Mouse (Mus musculus): ENCODE results near the gene Dusp27.

Gene Dusp27

DNA sequence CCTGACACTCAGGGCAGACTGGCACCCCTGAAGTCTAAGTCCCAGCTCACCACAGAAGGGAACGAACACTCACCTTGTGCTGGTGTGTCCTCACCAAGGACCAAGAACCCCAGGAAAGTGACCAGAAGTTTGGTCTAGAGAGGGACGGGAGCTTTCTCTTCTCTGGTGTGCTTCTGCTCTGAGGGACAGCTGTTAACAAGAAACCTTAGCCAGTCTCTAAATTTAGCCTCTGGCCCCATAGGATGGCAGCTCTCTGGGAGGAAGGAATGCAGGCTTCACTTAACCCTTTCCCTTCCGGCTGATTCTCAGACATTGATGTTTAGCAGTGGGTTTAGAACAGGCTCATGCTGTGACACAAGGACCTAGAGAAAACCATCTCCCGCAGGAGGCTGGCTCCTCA, at the start of gene Dusp27:
Gene Dusp27, minus strand, starts transcription at position 204 of the 400 bp plus-strand sequence.
- DNase-seq = no peak

- DNase-seq = no peak
These were observed 45.9 kb upstream of the Dusp27 start for GRCm38 (mm10) chr1:166173621-166174020.

- no peak for DNase-seq
These were observed 45.3 kb upstream of the Dusp27 start for GRCm38 (mm10) chr1:166172992-166173391.

DNA sequence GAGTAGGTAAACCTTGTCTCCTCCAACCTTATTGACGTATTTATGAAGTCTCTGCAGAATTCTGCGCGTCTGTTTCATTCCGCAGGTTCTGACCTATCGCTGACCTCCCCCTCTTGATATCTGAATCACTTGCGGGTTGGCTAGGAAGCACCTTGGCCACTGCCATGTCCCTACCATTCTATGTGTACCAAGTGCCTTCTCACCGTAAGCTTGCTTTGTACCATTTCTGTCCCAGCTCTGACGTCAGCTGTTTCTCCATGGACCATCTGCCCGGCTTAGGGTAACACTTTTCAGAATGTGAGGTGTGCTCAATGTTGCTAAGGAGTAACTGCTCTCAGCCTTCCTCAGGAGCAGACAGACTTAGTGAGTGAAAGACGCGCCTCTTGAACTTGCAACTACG, 43.1 kb upstream of the Dusp27 start:
- DNase-seq = no peak

- no peak for DNase-seq
These were observed 42.0 kb upstream of the Dusp27 start for GRCm38 (mm10) chr1:166169713-166170112.

- DNase-seq = no peak
These were observed 40.3 kb upstream of the Dusp27 start for GRCm38 (mm10) chr1:166168017-166168416.

DNA sequence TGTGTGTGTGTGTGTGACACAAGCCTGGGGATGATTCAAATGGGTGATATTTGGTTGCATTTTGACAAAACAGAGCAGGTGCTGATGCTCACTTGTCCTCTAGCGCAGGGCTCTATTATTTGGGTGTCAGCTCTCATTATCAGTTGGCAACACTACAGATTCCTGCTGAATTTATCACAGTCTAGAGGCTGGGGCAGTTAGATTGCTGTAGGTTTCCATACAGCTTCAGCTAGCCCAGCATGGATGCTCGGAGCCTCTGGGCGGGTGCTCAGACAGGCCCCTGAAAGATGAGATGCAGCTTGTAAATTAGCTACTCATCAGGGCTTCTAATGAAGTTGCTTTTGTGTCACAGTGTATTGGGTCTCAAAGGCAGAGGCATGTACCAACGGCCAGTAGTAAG, 39.7 kb upstream of the Dusp27 start:
- DNase-seq = no peak

DNA sequence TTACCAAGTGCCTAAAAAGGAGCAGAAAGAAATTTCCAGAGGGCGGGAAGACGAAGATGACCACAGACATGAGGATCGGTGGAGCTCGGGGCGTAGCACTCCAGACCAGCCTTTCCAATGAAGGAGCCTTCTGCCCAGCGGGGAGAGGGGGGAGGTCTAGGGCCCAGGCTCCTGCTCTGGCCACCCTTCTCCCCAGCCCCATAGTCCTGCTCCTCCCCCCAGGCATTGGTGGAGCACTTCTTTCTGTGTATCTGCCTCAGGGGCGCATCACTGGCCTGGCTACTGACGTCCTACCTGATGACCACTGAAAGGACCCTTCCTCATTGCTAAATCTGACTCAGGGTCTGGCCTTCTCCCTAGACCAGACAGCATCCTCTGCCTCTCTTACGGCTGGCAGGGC, 37.4 kb upstream of the Dusp27 start:
- no peak for DNase-seq

- no peak for DNase-seq
These were observed 36.9 kb upstream of the Dusp27 start for GRCm38 (mm10) chr1:166164580-166164979.

- DNase-seq = peak; percentile 61 to 79
These were observed 33.1 kb upstream of the Dusp27 start for GRCm38 (mm10) chr1:166160569-166161445.

DNA sequence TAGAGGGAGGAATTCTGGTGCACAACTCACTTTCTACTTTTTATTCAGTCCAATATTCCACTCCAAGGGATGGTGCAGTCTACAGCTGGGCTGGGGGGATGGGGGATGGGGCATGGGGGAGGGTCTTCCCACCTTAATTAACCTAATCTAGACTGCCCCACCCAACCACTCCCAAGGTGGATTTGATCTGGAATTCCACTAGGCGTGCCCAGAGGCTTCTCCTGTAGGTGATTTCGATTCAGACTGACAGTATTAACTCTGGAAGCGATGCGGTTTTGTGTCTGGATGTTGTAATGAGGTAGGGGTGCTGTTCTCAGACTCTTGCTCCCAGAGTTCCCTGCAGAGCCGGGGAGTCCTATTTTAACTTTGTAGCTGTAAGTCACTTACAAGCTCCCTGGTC, 32.4 kb upstream of the Dusp27 start:
- DNase-seq = no peak

DNA sequence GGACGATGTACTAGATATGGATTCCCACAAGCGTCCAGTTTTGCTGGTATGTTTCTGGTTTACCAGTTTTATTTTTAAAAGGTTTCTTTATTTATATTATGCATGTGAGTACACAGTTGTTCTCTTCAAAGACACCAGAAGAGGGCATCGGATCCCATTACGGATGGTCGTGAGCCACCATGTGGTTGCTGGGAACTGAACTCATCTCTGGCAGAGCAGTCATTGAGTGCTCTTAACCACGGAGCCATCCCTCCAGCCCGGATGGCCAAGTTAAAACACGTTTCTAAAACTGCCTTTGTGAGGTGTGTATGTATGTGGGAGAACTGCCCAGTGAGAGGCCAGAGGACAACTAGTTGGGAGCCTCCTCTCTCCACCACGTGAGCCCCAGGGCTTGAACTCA, 30.9 kb upstream of the Dusp27 start:
- DNase-seq = no peak

DNA sequence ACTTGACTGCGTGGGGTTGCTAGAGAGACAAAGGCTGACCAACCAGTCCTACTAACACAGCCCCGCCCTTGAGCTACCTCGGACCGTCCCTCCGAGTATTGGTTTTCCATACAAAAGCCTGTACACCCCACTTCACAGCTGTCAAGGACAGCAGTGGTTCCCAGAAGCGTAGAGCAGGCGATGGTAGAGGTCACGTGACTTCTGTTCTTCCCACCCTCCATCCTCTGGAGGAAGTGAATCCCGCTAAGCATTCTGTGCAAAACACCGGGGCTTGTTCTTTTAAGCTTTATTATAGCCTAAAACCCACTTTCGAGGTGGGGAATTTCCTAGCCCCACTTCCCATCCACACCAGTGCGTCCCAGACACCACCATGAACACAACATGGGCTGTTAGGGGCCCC, 30.0 kb upstream of the Dusp27 start:
- no peak for DNase-seq

GRCm38 (mm10) chr1:166155113-166155494, 27.4 kb upstream of the Dusp27 start:
- no peak for DNase-seq

DNA sequence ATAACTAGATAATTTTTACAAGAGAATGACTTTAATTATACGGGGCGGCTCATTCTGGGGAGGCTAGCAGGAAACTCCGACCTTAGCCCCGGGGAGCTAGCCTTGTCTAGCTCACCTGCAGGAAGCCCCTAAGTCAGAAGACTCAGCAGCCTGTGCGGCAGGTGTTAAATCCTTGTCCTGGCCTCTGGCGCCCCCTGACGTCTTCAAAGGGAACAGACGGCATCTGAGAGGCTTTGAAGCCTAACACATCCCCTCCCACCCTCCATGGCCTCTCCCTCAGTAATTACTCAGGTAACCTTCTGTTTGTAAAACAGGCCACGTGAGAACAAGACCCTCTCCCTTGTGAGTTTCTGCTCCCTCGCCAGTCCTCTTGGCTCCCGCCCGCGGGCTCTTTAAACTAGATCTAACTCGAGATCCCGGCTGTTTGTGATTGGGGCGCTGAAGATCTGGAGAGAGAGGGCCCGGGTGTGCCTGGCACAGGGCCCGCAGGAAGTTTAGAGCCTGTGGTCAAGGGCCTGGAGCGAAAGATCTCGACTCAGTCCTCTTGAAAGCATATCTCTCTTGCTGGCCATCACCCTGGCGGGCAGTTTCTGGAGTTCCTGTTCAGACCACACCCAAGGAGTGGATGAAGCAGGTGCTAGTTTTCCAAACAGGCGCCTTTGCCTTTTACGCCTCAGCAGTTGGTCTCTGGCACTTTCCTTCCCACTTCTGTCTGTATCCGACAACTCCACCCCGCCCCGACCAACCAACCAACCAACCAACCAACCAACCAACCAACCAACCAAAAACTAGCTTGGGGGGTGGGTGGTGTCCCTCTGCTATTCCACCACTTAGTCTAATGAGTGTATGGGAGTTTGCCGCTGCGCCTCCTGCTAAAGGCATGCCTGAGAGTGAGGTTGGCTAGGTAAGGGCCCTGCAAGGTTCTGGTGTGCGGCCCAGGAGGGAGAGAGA, 26.7 kb upstream of the Dusp27 start:
- DNase-seq = peak; percentile 78 to 85

DNA sequence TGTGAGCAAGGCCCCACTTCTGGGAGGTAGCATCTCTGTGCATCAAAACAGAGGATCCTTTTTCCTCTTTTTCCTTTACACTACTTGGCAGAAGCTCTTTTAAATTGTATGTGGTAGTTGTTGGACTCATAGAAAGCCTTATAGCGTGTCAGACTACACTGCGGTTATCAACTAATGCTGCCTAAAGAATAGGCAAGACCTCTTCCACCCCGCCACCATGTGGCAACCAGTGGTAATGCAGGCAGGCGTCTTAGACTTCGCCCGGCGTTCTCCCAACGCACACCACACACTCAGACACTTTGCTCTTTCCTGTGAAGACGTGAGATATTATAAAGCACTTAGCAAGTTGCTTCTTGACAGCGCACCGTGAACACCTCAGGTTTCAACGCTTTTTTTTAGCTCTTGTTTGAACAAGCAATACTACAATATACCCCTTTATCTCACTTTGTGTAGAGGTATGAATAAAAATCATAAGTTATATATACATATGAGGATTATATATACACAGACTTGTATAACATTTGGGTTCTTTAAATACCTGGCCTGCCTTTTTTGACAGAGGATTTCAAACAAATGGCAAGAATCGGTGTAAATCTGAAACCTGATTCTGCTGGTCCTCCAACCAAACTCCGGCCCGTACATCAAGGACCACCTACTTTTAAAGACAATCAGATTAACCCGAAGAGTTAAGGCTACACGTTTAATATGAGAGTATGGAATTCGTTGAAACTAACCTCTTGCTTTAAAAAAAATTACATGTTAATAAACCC, 25.8 kb upstream of the Dusp27 start:
- DNase-seq = peak; percentile 85 to 92

DNA sequence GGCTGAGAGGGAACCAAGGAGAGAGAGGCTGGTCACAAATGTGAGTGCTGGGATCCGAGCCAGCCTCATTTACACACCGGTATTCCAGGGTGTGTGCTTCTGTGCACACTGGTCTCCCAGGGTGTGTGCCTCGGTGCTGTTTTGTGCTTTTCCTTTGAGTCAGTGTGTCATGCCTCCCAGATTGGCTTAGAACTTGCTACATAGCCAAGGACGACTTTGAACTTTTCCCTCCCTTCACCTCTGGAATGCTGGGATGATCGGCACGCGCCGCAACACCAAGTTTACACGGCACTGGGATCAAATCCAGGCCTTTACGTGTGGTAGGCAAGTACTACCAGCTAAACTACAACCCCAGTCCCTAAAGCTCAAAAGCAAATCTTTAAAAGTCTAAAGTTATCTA, 24.3 kb upstream of the Dusp27 start:
- no peak for DNase-seq

- DNase-seq = no peak
These were observed 23.6 kb upstream of the Dusp27 start for GRCm38 (mm10) chr1:166151341-166151740.

DNA sequence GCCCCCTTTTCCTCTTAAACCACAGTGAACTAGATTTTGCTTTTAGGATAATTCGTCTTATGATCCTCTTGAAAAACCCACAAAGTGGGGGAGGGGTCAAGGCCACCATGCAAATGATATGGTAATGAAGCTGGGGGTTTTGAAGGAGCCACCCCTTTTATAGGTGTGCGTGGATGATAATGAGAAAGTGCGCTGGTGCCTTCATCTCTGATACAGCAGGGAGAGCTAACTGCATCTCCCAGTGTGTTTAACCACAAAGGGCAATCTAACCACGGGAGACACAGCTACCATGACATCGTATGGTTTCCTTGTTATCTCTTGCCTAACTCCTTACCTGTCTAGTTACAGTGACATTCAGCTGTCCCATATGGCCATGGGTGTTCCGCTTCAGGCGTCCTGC, 22.3 kb upstream of the Dusp27 start:
- no peak for DNase-seq

- DNase-seq = no peak
These were observed 21.7 kb upstream of the Dusp27 start for GRCm38 (mm10) chr1:166149441-166149840.

GRCm38 (mm10) chr1:166147657-166148056, 19.9 kb upstream of the Dusp27 start:
- DNase-seq = no peak

DNA sequence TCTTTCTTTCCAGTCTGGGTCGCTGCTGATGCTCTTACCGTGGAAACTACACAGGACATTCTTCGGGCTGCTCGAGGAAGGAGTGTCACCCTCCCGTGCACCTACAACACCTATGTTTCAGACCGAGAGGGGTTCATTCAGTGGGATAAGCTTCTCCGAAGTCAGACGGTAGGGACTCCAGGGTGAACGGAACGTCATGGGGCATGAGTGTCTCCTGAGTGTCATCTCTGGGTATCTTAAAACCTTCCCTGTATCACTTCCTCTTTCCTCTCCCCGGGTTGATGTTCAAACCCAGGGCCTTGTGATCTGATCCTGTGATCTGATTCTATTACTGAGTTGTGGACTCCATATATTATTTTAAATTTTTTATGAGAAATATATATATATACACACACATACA, 18.9 kb upstream of the Dusp27 start:
- DNase-seq = no peak

- no peak for DNase-seq
These were observed 14.6 kb upstream of the Dusp27 start for GRCm38 (mm10) chr1:166142369-166142768.

All from kidney, postnatal 25 days (tissue).